Mouse (Mus musculus): ENCODE data around the gene Map2. TPM values are rescaled to one million over a fixed set of nuclear protein-coding genes. Genes with fewer than 3 reads are reported as not detected.

Gene Map2
- polyA plus RNA-seq, 1 experiment: not detected

DNA sequence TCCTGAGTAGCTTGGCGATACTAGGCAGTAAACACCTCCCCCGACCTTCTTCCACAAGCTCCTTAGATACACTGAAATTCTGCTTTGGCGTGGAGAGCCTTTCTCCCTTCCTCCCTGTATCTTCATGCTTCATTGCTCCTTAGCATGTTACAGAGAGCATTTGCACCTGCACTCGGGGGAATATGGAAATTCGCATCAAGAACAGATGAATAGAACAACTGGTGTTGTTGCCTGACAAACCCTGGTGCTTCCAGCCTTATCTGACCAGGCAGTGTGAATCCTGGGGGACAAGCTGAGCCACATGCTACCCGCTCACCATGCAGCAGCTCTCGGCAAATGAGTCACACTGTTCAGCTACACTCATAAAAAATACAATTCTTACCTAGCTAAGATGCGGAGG is 213.5 kb downstream of the Map2 start:
- H3K9me3 ChIP-seq (ENCODE audit: control insufficient read depth, low read length): no peaks in the 10 kb centered on the region; the same call in 1 of the 2 replicates
- H3K36me3 ChIP-seq (ENCODE audit: control insufficient read depth): no peaks in the 10 kb centered on the region
- H3K4me3 ChIP-seq (replicated peaks): no peak overlapping the region
- no peaks in the 10 kb centered on the region for H3K4me1 ChIP-seq (ENCODE audit: control insufficient read depth)
- no peak for TF ChIP-seq GATA1 (IDR thresholded peaks at IDR 0.05; ENCODE audit: low read length)
- TF ChIP-seq TAL1 (IDR thresholded peaks at IDR 0.05; ENCODE audit: low read length): no peak
- H3K27me3 ChIP-seq (ENCODE audit: control insufficient read depth): no peaks in the 10 kb centered on the region

DNA sequence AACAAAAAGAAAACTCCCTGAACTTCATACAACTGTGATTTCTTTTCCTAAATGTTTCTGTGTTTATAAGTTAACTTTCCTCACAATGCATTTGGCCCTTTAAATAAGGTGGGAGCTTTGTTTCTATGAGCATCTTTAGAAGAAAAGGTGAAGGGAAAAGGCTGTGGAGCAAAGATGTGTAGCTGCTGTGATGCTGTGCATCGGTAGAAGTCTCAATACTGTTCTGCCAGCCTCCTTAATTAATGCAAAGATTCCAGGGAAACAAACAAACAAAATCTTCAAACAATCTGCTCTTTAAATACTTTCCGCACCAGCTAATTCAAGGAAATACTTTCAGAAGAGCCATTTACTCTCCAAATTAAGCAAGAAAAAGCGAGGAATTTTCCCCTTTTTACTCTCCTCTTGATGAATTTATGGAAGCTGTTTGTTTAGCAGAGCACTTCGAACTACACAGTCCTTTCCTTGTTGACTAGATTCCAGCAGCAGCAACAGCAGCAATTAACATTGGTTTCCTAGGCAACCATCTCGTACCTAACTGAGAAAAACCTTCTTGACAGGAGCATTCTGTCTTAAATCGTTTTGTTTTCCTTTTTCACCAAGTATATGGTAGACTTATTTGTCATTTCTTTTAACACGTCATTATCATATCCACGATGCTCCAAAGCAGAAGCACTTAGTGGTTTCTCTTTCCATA is 220.0 kb downstream of the Map2 start:
- Histone ChIP-seq H3K9me3 (ENCODE audit: control insufficient read depth, low read length) (no peaks in the 10 kb centered on the region), H3K4me3 (replicated peaks) (no peak overlapping the region), H3K36me3 (ENCODE audit: control insufficient read depth) (no peaks in the 10 kb centered on the region), H3K27me3 (ENCODE audit: control insufficient read depth) (no peaks in the 10 kb centered on the region), H3K4me1 (ENCODE audit: control insufficient read depth) (no peaks in the 10 kb centered on the region)
- TF ChIP-seq GATA1 (IDR thresholded peaks at IDR 0.05; ENCODE audit: low read length) (no peak), TAL1 (IDR thresholded peaks at IDR 0.05; ENCODE audit: low read length) (no peak)

DNA sequence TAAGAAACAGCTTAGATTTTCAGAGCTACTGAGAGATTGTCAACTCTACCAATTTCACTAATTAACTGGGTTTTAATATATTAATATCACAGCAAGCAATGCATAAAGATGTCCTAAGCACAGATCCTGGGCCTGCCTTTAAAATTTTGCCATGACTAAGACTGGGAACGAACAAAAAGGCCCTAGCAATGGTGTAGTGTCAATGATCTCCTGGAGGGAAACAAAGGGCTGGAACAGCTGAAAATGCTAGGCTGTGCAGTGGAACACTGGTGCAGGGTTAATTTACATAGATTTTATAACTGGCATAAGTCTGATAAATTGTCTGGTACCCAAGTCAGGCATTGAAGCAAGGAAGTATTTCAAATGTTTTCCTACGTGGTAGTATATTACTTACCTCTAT is 220.8 kb downstream of the Map2 start:
- H3K27me3 ChIP-seq (ENCODE audit: control insufficient read depth): no peaks in the 10 kb centered on the region
- TF ChIP-seq TAL1 (IDR thresholded peaks at IDR 0.05; ENCODE audit: low read length): no peak
- TF ChIP-seq GATA1 (IDR thresholded peaks at IDR 0.05; ENCODE audit: low read length): no peak
- no peaks in the 10 kb centered on the region for H3K4me1 ChIP-seq (ENCODE audit: control insufficient read depth)

DNA sequence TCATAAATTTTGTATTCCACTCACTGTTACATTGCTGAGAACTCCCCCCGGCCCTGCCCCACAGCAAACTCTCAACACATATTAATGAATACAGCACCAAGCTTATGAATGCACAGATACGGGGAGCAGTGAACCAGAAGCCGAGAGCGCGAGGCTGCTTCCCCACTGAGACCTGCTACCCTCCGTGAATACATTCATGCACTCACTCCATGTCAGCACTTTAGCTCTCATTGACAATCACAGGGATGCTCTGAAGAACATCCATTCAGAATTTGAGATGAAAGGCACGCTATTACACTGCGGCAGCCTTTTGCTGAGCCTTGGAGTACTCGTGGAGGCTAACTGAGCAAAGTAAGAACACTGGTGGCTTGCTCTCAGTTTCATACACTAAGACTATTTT is 226.8 kb downstream of the Map2 start:
- TF ChIP-seq GATA1 (IDR thresholded peaks at IDR 0.05; ENCODE audit: low read length) (no peak), TAL1 (IDR thresholded peaks at IDR 0.05; ENCODE audit: low read length) (no peak)
- H3K4me1 ChIP-seq (ENCODE audit: control insufficient read depth): no peaks in the 10 kb centered on the region
- H3K27me3 ChIP-seq (ENCODE audit: control insufficient read depth): no peaks in the 10 kb centered on the region
- no peak overlapping the region for H3K4me3 ChIP-seq (replicated peaks)
- no peaks in the 10 kb centered on the region for H3K9me3 ChIP-seq (ENCODE audit: control insufficient read depth, low read length)
- no peaks in the 10 kb centered on the region for H3K36me3 ChIP-seq (ENCODE audit: control insufficient read depth)

More for the DNA sequence above, 220.8 kb downstream of the Map2 start:
- Histone ChIP-seq H3K4me3 (replicated peaks) (no peak overlapping the region), H3K36me3 (ENCODE audit: control insufficient read depth) (no peaks in the 10 kb centered on the region), H3K9me3 (ENCODE audit: control insufficient read depth, low read length) (no peaks in the 10 kb centered on the region)

DNA sequence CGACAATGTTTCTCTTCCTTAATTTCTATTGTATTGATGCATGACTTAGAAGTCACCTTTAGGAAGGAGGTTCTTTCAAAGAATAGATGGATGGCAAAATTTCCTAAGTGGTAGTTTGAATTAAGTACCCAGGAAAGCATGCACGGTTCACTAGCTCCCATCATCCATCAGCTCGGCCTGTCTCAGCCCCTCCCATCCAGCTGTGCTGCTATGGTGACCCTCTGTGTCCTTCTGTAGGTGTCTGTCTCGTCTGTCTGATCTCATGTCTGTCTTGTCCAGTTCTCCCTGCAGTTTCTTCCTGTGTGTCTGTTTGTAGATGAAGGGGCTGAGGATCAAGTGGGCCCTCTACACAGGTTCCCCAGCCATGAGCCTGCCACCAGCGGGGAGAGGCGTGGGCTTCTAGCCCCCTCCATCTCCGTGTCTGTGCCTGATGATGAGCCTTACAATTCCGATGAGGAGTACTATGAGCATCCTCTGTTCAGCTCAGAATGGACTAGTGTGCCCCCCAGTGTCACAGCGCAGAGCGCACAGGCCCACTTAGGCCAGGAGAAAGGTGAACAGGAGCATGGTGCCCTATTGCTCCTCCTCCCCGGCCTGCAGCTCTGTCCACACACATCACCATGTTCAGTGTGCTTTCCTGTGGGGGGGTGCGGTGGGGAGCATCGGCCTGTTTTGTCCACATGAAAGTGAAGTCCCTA is 232.3 kb downstream of the Map2 start:
- no peak for TF ChIP-seq GATA1 (IDR thresholded peaks at IDR 0.05; ENCODE audit: low read length)
- no peak for TF ChIP-seq TAL1 (IDR thresholded peaks at IDR 0.05; ENCODE audit: low read length)
- H3K36me3 ChIP-seq (ENCODE audit: control insufficient read depth): no peaks in the 10 kb centered on the region
- H3K4me1 ChIP-seq (ENCODE audit: control insufficient read depth): no peaks in the 10 kb centered on the region
- no peak overlapping the region for H3K4me3 ChIP-seq (replicated peaks)
- no peaks in the 10 kb centered on the region for H3K27me3 ChIP-seq (ENCODE audit: control insufficient read depth)
- H3K9me3 ChIP-seq (ENCODE audit: control insufficient read depth, low read length): peaks cover 11% of the 10 kb centered on the region

DNA sequence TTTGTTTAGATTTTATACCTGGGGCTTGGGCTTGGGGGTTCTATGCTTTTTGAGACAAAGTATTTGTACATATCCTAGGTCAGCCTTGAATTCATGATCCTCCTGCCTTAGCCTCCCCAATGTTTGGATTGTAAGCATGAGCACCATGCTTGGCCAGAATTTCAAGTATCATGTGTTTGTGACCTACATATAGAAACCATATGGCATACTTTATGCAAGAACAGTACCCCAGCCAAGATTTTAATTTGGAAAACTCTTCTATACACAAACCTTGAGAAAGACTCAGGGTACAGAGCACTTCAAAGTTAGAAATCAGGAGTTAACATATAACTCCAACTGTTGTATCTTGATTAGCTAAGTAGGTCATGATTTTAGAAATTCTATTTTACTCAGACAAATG is 243.3 kb downstream of the Map2 start:
- no peak for TF ChIP-seq GATA1 (IDR thresholded peaks at IDR 0.05; ENCODE audit: low read length)
- TF ChIP-seq TAL1 (IDR thresholded peaks at IDR 0.05; ENCODE audit: low read length): no peak
- H3K4me3 ChIP-seq (replicated peaks): no peak overlapping the region
- no peaks in the 10 kb centered on the region for H3K4me1 ChIP-seq (ENCODE audit: control insufficient read depth)
- peaks cover 16% of the 10 kb centered on the region for H3K9me3 ChIP-seq (ENCODE audit: control insufficient read depth, low read length)
- H3K36me3 ChIP-seq (ENCODE audit: control insufficient read depth): no peaks in the 10 kb centered on the region
- H3K27me3 ChIP-seq (ENCODE audit: control insufficient read depth): no peaks in the 10 kb centered on the region

DNA sequence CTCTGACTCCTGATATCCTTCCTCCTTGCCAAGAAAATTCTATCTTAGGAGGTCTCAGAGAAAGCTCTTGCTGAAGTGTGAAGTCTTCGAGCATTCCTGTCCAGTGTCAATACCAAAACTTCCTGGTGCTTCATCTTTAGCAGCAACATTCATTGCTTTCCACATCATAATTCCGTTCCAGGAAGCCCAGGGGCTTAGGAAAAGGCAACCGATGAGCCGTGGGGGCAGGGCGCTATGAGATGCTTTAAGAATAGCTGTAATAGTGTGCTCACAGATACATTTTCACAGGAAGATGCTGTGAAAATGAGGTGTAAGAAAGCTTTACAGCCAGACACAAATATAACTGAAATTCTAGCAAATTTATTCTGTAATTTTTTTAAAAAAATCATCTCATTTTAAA is 251.0 kb downstream of the Map2 start:
- TF ChIP-seq GATA1 (IDR thresholded peaks at IDR 0.05; ENCODE audit: low read length) (no peak), TAL1 (IDR thresholded peaks at IDR 0.05; ENCODE audit: low read length) (no peak)
- no peaks in the 10 kb centered on the region for H3K4me1 ChIP-seq (ENCODE audit: control insufficient read depth)
- H3K36me3 ChIP-seq (ENCODE audit: control insufficient read depth): no peaks in the 10 kb centered on the region
- H3K9me3 ChIP-seq (ENCODE audit: control insufficient read depth, low read length): peaks cover 5% of the 10 kb centered on the region
- H3K4me3 ChIP-seq (replicated peaks): no peak overlapping the region
- no peaks in the 10 kb centered on the region for H3K27me3 ChIP-seq (ENCODE audit: control insufficient read depth)

DNA sequence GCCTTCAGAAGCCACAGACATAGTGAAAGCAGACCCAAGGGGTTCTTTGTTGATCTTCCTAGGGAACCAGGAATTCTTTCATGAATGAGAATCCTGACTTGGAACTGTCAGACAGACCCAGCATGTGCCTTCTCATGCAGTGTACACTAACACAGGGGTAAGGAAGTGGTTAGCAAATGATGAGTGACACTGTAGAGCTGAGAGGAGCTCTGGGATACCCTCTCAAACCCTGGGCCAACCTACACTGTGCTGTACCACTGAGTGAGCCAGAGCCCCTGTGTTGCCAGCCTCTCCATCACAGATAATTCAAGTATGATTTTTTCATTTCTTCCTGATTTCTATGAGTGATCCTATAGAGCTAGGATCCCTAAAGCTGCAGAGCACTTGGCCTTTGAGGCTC is 255.9 kb downstream of the Map2 start:
- Histone ChIP-seq H3K27me3 (ENCODE audit: control insufficient read depth) (no peaks in the 10 kb centered on the region), H3K4me1 (ENCODE audit: control insufficient read depth) (no peaks in the 10 kb centered on the region), H3K4me3 (replicated peaks) (no peak overlapping the region), H3K9me3 (ENCODE audit: control insufficient read depth, low read length) (peaks cover 2% of the 10 kb centered on the region; the same call in 1 of the 2 replicates), H3K36me3 (ENCODE audit: control insufficient read depth) (no peaks in the 10 kb centered on the region)
- TF ChIP-seq GATA1 (IDR thresholded peaks at IDR 0.05; ENCODE audit: low read length) (no peak), TAL1 (IDR thresholded peaks at IDR 0.05; ENCODE audit: low read length) (no peak)

DNA sequence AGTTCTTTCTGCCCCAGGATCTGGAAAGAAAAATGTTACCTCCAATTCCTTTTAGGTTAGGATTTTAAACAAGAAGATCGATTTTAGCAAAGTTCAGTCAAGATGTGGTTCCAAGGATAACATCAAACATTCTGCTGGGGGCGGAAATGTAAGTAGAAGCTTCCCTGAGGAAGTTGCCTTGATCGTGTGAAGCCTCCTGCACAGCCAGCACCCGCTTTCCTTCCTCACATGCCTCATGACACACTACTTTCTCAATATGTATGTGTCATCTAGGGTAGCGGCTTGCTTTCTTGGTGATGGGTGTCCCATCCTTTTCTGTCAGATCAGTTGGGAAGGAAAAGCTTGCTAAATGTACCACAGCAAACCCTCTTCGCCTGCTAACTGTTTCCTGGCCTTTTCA is 256.4 kb downstream of the Map2 start:
- H3K36me3 ChIP-seq (ENCODE audit: control insufficient read depth): no peaks in the 10 kb centered on the region
- no peak overlapping the region for H3K4me3 ChIP-seq (replicated peaks)
- TF ChIP-seq TAL1 (IDR thresholded peaks at IDR 0.05; ENCODE audit: low read length): no peak
- TF ChIP-seq GATA1 (IDR thresholded peaks at IDR 0.05; ENCODE audit: low read length): no peak
- H3K9me3 ChIP-seq (ENCODE audit: control insufficient read depth, low read length): no peaks in the 10 kb centered on the region
- no peaks in the 10 kb centered on the region for H3K4me1 ChIP-seq (ENCODE audit: control insufficient read depth)
- no peaks in the 10 kb centered on the region for H3K27me3 ChIP-seq (ENCODE audit: control insufficient read depth)

Data from erythroblast, embryonic 14.5 days (primary cell).